Mouse (Mus musculus) ES-E14 (cell line): Measurements from ENCODE around the gene Nt5c2. TPM values are rescaled to one million over a fixed set of nuclear protein-coding genes. Genes with fewer than 3 reads are reported as not detected.

Experiments used
- DNase-seq: peaks from one replicate; pipeline ENCODE4 v3.0.0-alpha.2; 2013; ENCODE audit warnings: low read depth, low spot score
- H3K27ac ChIP-seq: 2 replicates; pipeline ENCODE4 v1.5.1; 2012; ENCODE audit warnings: low read depth, mild to moderate bottlenecking, low read length, moderate library complexity, mixed read lengths; ENCODE audit not compliant: poor library complexity, insufficient read depth, severe bottlenecking
- H3K36me3 ChIP-seq: 2 replicates; pipeline ENCODE4 v1.6.1; 2012; ENCODE audit warnings: mild to moderate bottlenecking, low read length, moderate library complexity, mixed read lengths; ENCODE audit not compliant: control insufficient read depth, poor library complexity, insufficient read depth, severe bottlenecking
- H3K4me1 ChIP-seq, 2 experiments: fragments of 150-350 bp in 1 of 2; sonication (generic) in 1 of 2; 2 replicates each; pipeline ENCODE4 v1.6.1; 2012; ENCODE audit warnings: low read length in 2 of 2, mild to moderate bottlenecking in 1 of 2, mixed read lengths in 1 of 2; ENCODE audit not compliant: control insufficient read depth in 2 of 2, insufficient read depth in 2 of 2, poor library complexity in 1 of 2
- H3K4me3 ChIP-seq, 2 experiments: fragments of 150-350 bp in 1 of 2; sonication (generic) in 1 of 2; 2 replicates each; pipeline ENCODE4 v1.5.1; 2012; ENCODE audit warnings: low read length in 2 of 2, low read depth in 1 of 2, mild to moderate bottlenecking in 1 of 2, mixed read lengths in 1 of 2; ENCODE audit not compliant: insufficient read depth in 1 of 2, poor library complexity in 1 of 2, severe bottlenecking in 1 of 2
- H3K9ac ChIP-seq: 2 replicates; pipeline ENCODE4 v1.6.1; 2012; ENCODE audit warnings: low read depth, mild to moderate bottlenecking, low read length, mixed read lengths; ENCODE audit not compliant: poor library complexity, insufficient read depth, severe bottlenecking
- H3K9me3 ChIP-seq: fragments of 150-350 bp; sonication (generic); 2 replicates; pipeline ENCODE4 v1.6.1; 2012; ENCODE audit warnings: low read depth, mild to moderate bottlenecking, low read length; ENCODE audit not compliant: control insufficient read depth, insufficient read depth
- CHD2 ChIP-seq: IDR thresholded peaks from 2 replicates; pipeline ENCODE4 v1.6.1; 2014; ENCODE audit warnings: mild to moderate bottlenecking, low read depth, low read length, inconsistent platforms
- HCFC1 ChIP-seq: IDR thresholded peaks from 2 replicates; pipeline ENCODE4 v1.6.1; 2012; ENCODE audit warnings: low read length, inconsistent platforms, borderline replicate concordance; ENCODE audit not compliant: insufficient read depth
- MAFK ChIP-seq: IDR thresholded peaks from 2 replicates; pipeline ENCODE4 v1.6.1; 2014; ENCODE audit warnings: mild to moderate bottlenecking, low read depth, low read length, inconsistent platforms; ENCODE audit not compliant: insufficient read depth
- ZC3H11A ChIP-seq: IDR thresholded peaks from 2 replicates; pipeline ENCODE4 v1.6.1; 2012; ENCODE audit warnings: low read depth, mild to moderate bottlenecking, inconsistent platforms, low read length, borderline replicate concordance
- ZNF384 ChIP-seq: IDR thresholded peaks from 2 replicates; pipeline ENCODE4 v1.6.1; 2012; ENCODE audit warnings: low read depth, low read length, inconsistent platforms
- in situ Hi-C, 2 experiments: fragments of 600-800 bp; cut with MboI; formaldehyde crosslinking; loops; one replicate each; pipeline ENCODE4 v1.15.1; 2025; ENCODE audit warnings: low sequenced_read_pairs in 2 of 2, inconsistent platforms in 1 of 2; ENCODE audit not compliant: unreplicated experiment in 2 of 2
- total RNA-seq: library from RNA; depleted of rRNA; stranded (reverse); fragments of 300-350 nt; gene quantifications from 2 replicates; pipeline ENCODE4 v1.2.3, GENCODE M21; 2012

Gene Nt5c2
- total RNA-seq, 1 experiment, result 27.0 TPM

GRCm38 (mm10) chr19:47023546-47023945 is 8.6 kb upstream of the Nt5c2 start:
- H3K9me3 ChIP-seq, result no peaks in the 10 kb centered on the region
- H3K4me1 ChIP-seq, result peaks cover 2 to 8% of the 10 kb centered on the region in 2 experiments; a peak in 3 of 4 replicates
- H3K4me3 ChIP-seq, result no peak overlapping the region; a peak in 1 of 4 replicates
- H3K27ac ChIP-seq, result no peak overlapping the region
- no peak for TF ChIP-seq ZNF384
- no peak for TF ChIP-seq ZC3H11A
- no peak for TF ChIP-seq CHD2
- TF ChIP-seq HCFC1, result no peak
- TF ChIP-seq MAFK, result no peak
- H3K9ac ChIP-seq, result no peak overlapping the region
- peaks cover 19% of the 10 kb centered on the region; the same call in 1 of the 2 replicates for H3K36me3 ChIP-seq
- in situ Hi-C loops, result no loop called here
- DNase-seq, result no peak

- DNase-seq, result no peak
- Histone ChIP-seq H3K9ac (no peak overlapping the region), H3K4me3 (no peak overlapping the region), H3K36me3 (peaks cover 19% of the 10 kb centered on the region; the same call in 1 of the 2 replicates), H3K9me3 (no peaks in the 10 kb centered on the region), H3K27ac (no peak overlapping the region), H3K4me1 (peaks cover 2 to 8% of the 10 kb centered on the region in 2 experiments; a peak in 3 of 4 replicates)
- TF ChIP-seq ZC3H11A (no peak), MAFK (no peak), ZNF384 (no peak), HCFC1 (no peak)
- in situ Hi-C loops, result no loop called here
These were observed 7.8 kb upstream of the Nt5c2 start for GRCm38 (mm10) chr19:47022709-47023108.

- no peaks in the 10 kb centered on the region for H3K9me3 ChIP-seq
- in situ Hi-C loops, result no loop called here
- H3K9ac ChIP-seq, result peak overlapping the region; percentile 65
- H3K4me3 ChIP-seq, result peak overlapping the region; percentile 50 to 64
- peaks cover 13% of the 10 kb centered on the region; the same call in 1 of the 2 replicates for H3K36me3 ChIP-seq
- DNase-seq, result no peak
- H3K4me1 ChIP-seq, result peaks cover 6 to 8% of the 10 kb centered on the region in 2 experiments
- TF ChIP-seq ZC3H11A, result no peak
- 0 out of 2 replicates have a peak, but pooled peaks have one; percentile 41 for TF ChIP-seq CHD2
- no peak for TF ChIP-seq ZNF384
- no peak for TF ChIP-seq MAFK
- peak overlapping the region; percentile 84 for H3K27ac ChIP-seq
These were observed 4.4 kb upstream of the Nt5c2 start for GRCm38 (mm10) chr19:47019326-47019725.

GRCm38 (mm10) chr19:47018330-47018729 is 3.4 kb upstream of the Nt5c2 start:
- DNase-seq, result no peak
- in situ Hi-C loops, result no loop called here
- H3K4me1 ChIP-seq, result peaks cover 4 to 8% of the 10 kb centered on the region in 2 experiments
- TF ChIP-seq HCFC1, result no peak
- no peak for TF ChIP-seq ZNF384
- TF ChIP-seq MAFK, result no peak
- TF ChIP-seq CHD2, result no peak; the same call in 1 of the 2 replicates
- TF ChIP-seq ZC3H11A, result no peak
- peaks cover 8% of the 10 kb centered on the region; the same call in 1 of the 2 replicates for H3K36me3 ChIP-seq
- no peaks in the 10 kb centered on the region for H3K9me3 ChIP-seq
- no peak overlapping the region for H3K9ac ChIP-seq
- peak overlapping the region; percentile 84; the same call in 1 of the 2 replicates for H3K27ac ChIP-seq
- peak overlapping the region in 1 of 2 experiments; percentile 31; a peak in 2 of 4 replicates for H3K4me3 ChIP-seq

GRCm38 (mm10) chr19:47017831-47018230 is 2.9 kb upstream of the Nt5c2 start:
- Histone ChIP-seq H3K4me3 (peak overlapping the region in 1 of 2 experiments; percentile 31; a peak in 2 of 4 replicates), H3K27ac (peak overlapping the region; percentile 84; the same call in 1 of the 2 replicates), H3K36me3 (peaks cover 8% of the 10 kb centered on the region; the same call in 1 of the 2 replicates), H3K4me1 (peaks cover 6 to 9% of the 10 kb centered on the region in 2 experiments), H3K9me3 (no peaks in the 10 kb centered on the region), H3K9ac (no peak overlapping the region)
- in situ Hi-C loops, result no loop called here
- peak; percentile 76 for DNase-seq
- no peak for TF ChIP-seq ZNF384
- TF ChIP-seq HCFC1, result no peak
- no peak for TF ChIP-seq CHD2
- no peak for TF ChIP-seq MAFK
- TF ChIP-seq ZC3H11A, result no peak
